Mouse (Mus musculus): ENCODE measurements around the gene Frmd6. TPM values are rescaled to one million over a fixed set of nuclear protein-coding genes. Genes with fewer than 3 reads are reported as not detected.

Frmd6 gene
- polyA plus RNA-seq, 1 experiment from 2014 or later = 68.9 TPM

GRCm38 (mm10) chr12:70880396-70880975, 55.2 kb downstream of the Frmd6 start:
- H3K4me2 ChIP-seq (ENCODE audit: low read depth, low read length) = no peak overlapping the region
- H3K4me3 ChIP-seq (ENCODE audit: low read depth, low read length) = no peak overlapping the region
- H3K27me3 ChIP-seq (ENCODE audit: control insufficient read depth, insufficient read depth, low read length) = no peaks in the 10 kb centered on the region
- H3K9ac ChIP-seq (replicated peaks; ENCODE audit: low read length) = no peak overlapping the region
- DNase-seq (ENCODE audit: low spot score) (no peak), ATAC-seq (replicated peaks; ENCODE audit: insufficient number of reproducible peaks, low FRiP score, low TSS enrichment, low read depth) (no peak)
- WGBS = 79% methylated on average over 9 of the region's 9 CpGs
- no peak overlapping the region for H3K27ac ChIP-seq (replicated peaks; ENCODE audit: low read depth, low read length)
- no peaks in the 10 kb centered on the region for H3K4me1 ChIP-seq (ENCODE audit: control insufficient read depth, insufficient read depth, low read length)
- peaks cover 4% of the 10 kb centered on the region for H3K36me3 ChIP-seq (replicated peaks; ENCODE audit: control insufficient read depth, insufficient read depth, low read depth, low read length)
- H3K9me3 ChIP-seq (replicated peaks; ENCODE audit: control insufficient read depth, low read length) = no peaks in the 10 kb centered on the region

GRCm38 (mm10) chr12:70881340-70881739, 56.0 kb downstream of the Frmd6 start:
- WGBS = 91% methylated on average over 12 of the region's 12 CpGs
- DNase-seq (ENCODE audit: low spot score) = no peak
- Histone ChIP-seq H3K4me1 (ENCODE audit: control insufficient read depth, insufficient read depth, low read length) (no peaks in the 10 kb centered on the region), H3K27ac (replicated peaks; ENCODE audit: low read depth, low read length) (no peak overlapping the region), H3K27me3 (ENCODE audit: control insufficient read depth, insufficient read depth, low read length) (no peaks in the 10 kb centered on the region), H3K36me3 (replicated peaks; ENCODE audit: control insufficient read depth, insufficient read depth, low read depth, low read length) (peaks cover 4% of the 10 kb centered on the region), H3K4me3 (ENCODE audit: low read depth, low read length) (no peak overlapping the region), H3K9me3 (replicated peaks; ENCODE audit: control insufficient read depth, low read length) (no peaks in the 10 kb centered on the region), H3K4me2 (ENCODE audit: low read depth, low read length) (no peak overlapping the region), H3K9ac (replicated peaks; ENCODE audit: low read length) (no peak overlapping the region)
- ATAC-seq (replicated peaks; ENCODE audit: insufficient number of reproducible peaks, low FRiP score, low TSS enrichment, low read depth) = no peak

GRCm38 (mm10) chr12:70881854-70882253, 56.5 kb downstream of the Frmd6 start:
- no peak overlapping the region for H3K4me2 ChIP-seq (ENCODE audit: low read depth, low read length)
- H3K27ac ChIP-seq (replicated peaks; ENCODE audit: low read depth, low read length) = no peak overlapping the region
- ATAC-seq (replicated peaks; ENCODE audit: insufficient number of reproducible peaks, low FRiP score, low TSS enrichment, low read depth) (no peak), DNase-seq (ENCODE audit: low spot score) (no peak)
- H3K4me3 ChIP-seq (ENCODE audit: low read depth, low read length) = no peak overlapping the region
- H3K9me3 ChIP-seq (replicated peaks; ENCODE audit: control insufficient read depth, low read length) = no peaks in the 10 kb centered on the region
- H3K4me1 ChIP-seq (ENCODE audit: control insufficient read depth, insufficient read depth, low read length) = no peaks in the 10 kb centered on the region
- WGBS = 96% methylated on average over 4 of the region's 4 CpGs
- peaks cover 4% of the 10 kb centered on the region for H3K36me3 ChIP-seq (replicated peaks; ENCODE audit: control insufficient read depth, insufficient read depth, low read depth, low read length)
- no peak overlapping the region for H3K9ac ChIP-seq (replicated peaks; ENCODE audit: low read length)
- H3K27me3 ChIP-seq (ENCODE audit: control insufficient read depth, insufficient read depth, low read length) = no peaks in the 10 kb centered on the region

GRCm38 (mm10) chr12:70883141-70883540, 57.8 kb downstream of the Frmd6 start:
- DNase-seq (ENCODE audit: low spot score) (no peak), ATAC-seq (replicated peaks; ENCODE audit: insufficient number of reproducible peaks, low FRiP score, low TSS enrichment, low read depth) (no peak)
- Histone ChIP-seq H3K36me3 (replicated peaks; ENCODE audit: control insufficient read depth, insufficient read depth, low read depth, low read length) (peaks cover 4% of the 10 kb centered on the region), H3K4me3 (ENCODE audit: low read depth, low read length) (no peak overlapping the region), H3K4me2 (ENCODE audit: low read depth, low read length) (no peak overlapping the region), H3K9me3 (replicated peaks; ENCODE audit: control insufficient read depth, low read length) (no peaks in the 10 kb centered on the region), H3K27ac (replicated peaks; ENCODE audit: low read depth, low read length) (no peak overlapping the region), H3K9ac (replicated peaks; ENCODE audit: low read length) (no peak overlapping the region), H3K4me1 (ENCODE audit: control insufficient read depth, insufficient read depth, low read length) (no peaks in the 10 kb centered on the region), H3K27me3 (ENCODE audit: control insufficient read depth, insufficient read depth, low read length) (no peaks in the 10 kb centered on the region)
- 94% methylated on average over 14 of the region's 14 CpGs for WGBS

- Histone ChIP-seq H3K4me1 (ENCODE audit: control insufficient read depth, insufficient read depth, low read length) (no peaks in the 10 kb centered on the region), H3K27me3 (ENCODE audit: control insufficient read depth, insufficient read depth, low read length) (no peaks in the 10 kb centered on the region), H3K9ac (replicated peaks; ENCODE audit: low read length) (no peak overlapping the region), H3K4me3 (ENCODE audit: low read depth, low read length) (no peak overlapping the region), H3K36me3 (replicated peaks; ENCODE audit: control insufficient read depth, insufficient read depth, low read depth, low read length) (peaks cover 4% of the 10 kb centered on the region), H3K4me2 (ENCODE audit: low read depth, low read length) (no peak overlapping the region), H3K27ac (replicated peaks; ENCODE audit: low read depth, low read length) (no peak overlapping the region), H3K9me3 (replicated peaks; ENCODE audit: control insufficient read depth, low read length) (no peaks in the 10 kb centered on the region)
- WGBS = 89% methylated on average over 7 of the region's 7 CpGs
- ATAC-seq (replicated peaks; ENCODE audit: insufficient number of reproducible peaks, low FRiP score, low TSS enrichment, low read depth) (no peak), DNase-seq (ENCODE audit: low spot score) (no peak)
Measured at GRCm38 (mm10) chr12:70884113-70884512, 58.8 kb downstream of the Frmd6 start.

GRCm38 (mm10) chr12:70884973-70885372, 59.7 kb downstream of the Frmd6 start:
- peaks cover 4% of the 10 kb centered on the region for H3K36me3 ChIP-seq (replicated peaks; ENCODE audit: control insufficient read depth, insufficient read depth, low read depth, low read length)
- H3K9me3 ChIP-seq (replicated peaks; ENCODE audit: control insufficient read depth, low read length) = no peaks in the 10 kb centered on the region
- no peaks in the 10 kb centered on the region for H3K27me3 ChIP-seq (ENCODE audit: control insufficient read depth, insufficient read depth, low read length)
- DNase-seq (ENCODE audit: low spot score) (no peak), ATAC-seq (replicated peaks; ENCODE audit: insufficient number of reproducible peaks, low FRiP score, low TSS enrichment, low read depth) (no peak)
- no peak overlapping the region for H3K27ac ChIP-seq (replicated peaks; ENCODE audit: low read depth, low read length)
- no peak overlapping the region for H3K9ac ChIP-seq (replicated peaks; ENCODE audit: low read length)
- WGBS = 83% methylated on average over 5 of the region's 6 CpGs
- no peak overlapping the region for H3K4me3 ChIP-seq (ENCODE audit: low read depth, low read length)
- no peak overlapping the region for H3K4me2 ChIP-seq (ENCODE audit: low read depth, low read length)
- no peaks in the 10 kb centered on the region for H3K4me1 ChIP-seq (ENCODE audit: control insufficient read depth, insufficient read depth, low read length)

- Histone ChIP-seq H3K27ac (replicated peaks; ENCODE audit: low read depth, low read length) (no peak overlapping the region), H3K36me3 (replicated peaks; ENCODE audit: control insufficient read depth, insufficient read depth, low read depth, low read length) (peaks cover 4% of the 10 kb centered on the region), H3K9ac (replicated peaks; ENCODE audit: low read length) (no peak overlapping the region), H3K9me3 (replicated peaks; ENCODE audit: control insufficient read depth, low read length) (no peaks in the 10 kb centered on the region), H3K27me3 (ENCODE audit: control insufficient read depth, insufficient read depth, low read length) (no peaks in the 10 kb centered on the region), H3K4me2 (ENCODE audit: low read depth, low read length) (no peak overlapping the region), H3K4me1 (ENCODE audit: control insufficient read depth, insufficient read depth, low read length) (no peaks in the 10 kb centered on the region), H3K4me3 (ENCODE audit: low read depth, low read length) (no peak overlapping the region)
- DNase-seq (ENCODE audit: low spot score) (no peak), ATAC-seq (replicated peaks; ENCODE audit: insufficient number of reproducible peaks, low FRiP score, low TSS enrichment, low read depth) (no peak)
- WGBS = 84% methylated on average over 10 of the region's 10 CpGs
Measured at GRCm38 (mm10) chr12:70885576-70885975, 60.3 kb downstream of the Frmd6 start.

- H3K27me3 ChIP-seq (ENCODE audit: control insufficient read depth, insufficient read depth, low read length) = no peaks in the 10 kb centered on the region
- no peak for DNase-seq (ENCODE audit: low spot score)
- H3K4me1 ChIP-seq (ENCODE audit: control insufficient read depth, insufficient read depth, low read length) = no peaks in the 10 kb centered on the region
- no peak overlapping the region for H3K4me2 ChIP-seq (ENCODE audit: low read depth, low read length)
- H3K36me3 ChIP-seq (replicated peaks; ENCODE audit: control insufficient read depth, insufficient read depth, low read depth, low read length) = peaks cover 3% of the 10 kb centered on the region
- H3K27ac ChIP-seq (replicated peaks; ENCODE audit: low read depth, low read length) = no peak overlapping the region
- H3K9ac ChIP-seq (replicated peaks; ENCODE audit: low read length) = no peak overlapping the region
- WGBS = 87% methylated on average over 5 of the region's 5 CpGs
- ATAC-seq (replicated peaks; ENCODE audit: insufficient number of reproducible peaks, low FRiP score, low TSS enrichment, low read depth) = no peak
- H3K9me3 ChIP-seq (replicated peaks; ENCODE audit: control insufficient read depth, low read length) = no peaks in the 10 kb centered on the region
- H3K4me3 ChIP-seq (ENCODE audit: low read depth, low read length) = no peak overlapping the region
Measured at GRCm38 (mm10) chr12:70890405-70890804, 65.1 kb downstream of the Frmd6 start.

Measured in embryonic facial prominence, embryonic 11.5 days (tissue).